Mouse (Mus musculus): ENCODE data around the gene Lrrc74a.

- TF ChIP-seq TAL1 (IDR thresholded peaks at IDR 0.05; ENCODE audit: low read length) (no peak), GATA1 (IDR thresholded peaks at IDR 0.05; ENCODE audit: low read length) (no peak)
Observed at GRCm38 (mm10) chr12:86721453-86721852, 12.7 kb upstream of the Lrrc74a start.
